Mouse (Mus musculus) layer of hippocampus, postnatal 10 days (tissue): ENCODE data around the gene Igfbp6. TPM values are rescaled to one million over a fixed set of nuclear protein-coding genes. Genes with fewer than 3 reads are reported as not detected.
"Not testable (repeated sequence)": the region's sequence is repeated elsewhere in the genome, so short reads cannot be mapped to it uniquely, and the experiment has no call there.

ENCODE experiments used
- DNase-seq, 2 experiments: peaks; one replicate each; pipeline ENCODE4 v3.0.0; 2021; ENCODE audit warnings: low spot score in 2 of 2
- total RNA-seq, 2 experiments: library from RNA; stranded (reverse); gene quantifications; 2 replicates each; pipeline ENCODE4 v1.2.3; 2021

Gene Igfbp6
- total RNA-seq, 2 experiments from 2014 or later, result 2.3 to 3.1 TPM

DNA sequence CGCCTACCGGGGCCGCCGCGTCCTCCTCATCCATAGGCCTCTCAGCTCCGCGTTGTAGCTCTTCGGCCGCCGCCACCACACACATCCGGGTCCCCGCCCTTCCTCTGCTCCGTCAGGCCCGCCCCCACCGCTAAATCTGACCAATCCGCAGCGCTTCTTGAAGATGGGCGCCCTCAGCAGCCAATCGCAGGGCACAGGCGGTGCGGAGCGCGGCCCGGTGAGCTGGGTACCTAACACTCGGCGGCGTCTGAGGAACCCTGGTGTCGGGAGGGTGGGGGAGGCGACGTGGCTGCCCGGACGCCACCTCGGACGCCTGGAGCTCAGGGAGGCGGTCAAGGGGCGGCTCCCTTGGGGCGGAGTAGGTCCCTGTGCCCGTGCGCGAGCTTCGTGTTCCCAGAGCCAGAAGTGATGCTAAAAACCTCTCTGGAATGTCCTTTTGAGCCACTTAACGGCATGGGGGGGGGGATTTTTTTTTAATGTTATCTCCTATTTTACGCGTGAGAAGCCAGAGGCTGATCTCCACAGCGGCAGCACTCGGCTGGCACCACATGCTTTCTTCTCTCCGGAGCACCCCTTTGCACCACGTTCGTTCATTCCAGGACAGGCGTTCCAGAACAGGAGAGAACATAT is 7.9 kb upstream of the Igfbp6 start, which contains the start of gene Spryd3:
Spryd3 (minus strand) TSS at position 106 of the 630 bp plus-strand sequence.
- DNase-seq, result peak; percentile 99 to 100

DNA sequence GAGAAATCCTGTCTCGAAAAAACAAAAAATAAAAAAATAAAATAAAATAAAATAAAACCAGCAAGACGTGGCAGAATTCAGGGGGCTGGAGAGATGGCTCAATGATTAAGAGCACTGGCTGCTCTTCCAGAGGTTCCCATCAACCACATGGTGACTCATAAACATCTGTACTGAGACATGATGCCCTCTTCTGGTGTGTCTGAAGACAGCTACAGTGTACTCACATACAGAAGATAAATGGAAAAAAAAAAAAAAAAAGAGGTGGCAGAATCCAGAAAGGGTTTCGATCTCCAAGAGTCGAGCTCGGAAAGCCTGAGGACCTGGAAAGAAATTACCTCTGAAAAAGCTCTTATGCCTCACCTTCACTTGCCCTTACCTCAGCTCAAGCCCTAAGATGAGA is 3.0 kb upstream of the Igfbp6 start:
- DNase-seq, result no peak

DNA sequence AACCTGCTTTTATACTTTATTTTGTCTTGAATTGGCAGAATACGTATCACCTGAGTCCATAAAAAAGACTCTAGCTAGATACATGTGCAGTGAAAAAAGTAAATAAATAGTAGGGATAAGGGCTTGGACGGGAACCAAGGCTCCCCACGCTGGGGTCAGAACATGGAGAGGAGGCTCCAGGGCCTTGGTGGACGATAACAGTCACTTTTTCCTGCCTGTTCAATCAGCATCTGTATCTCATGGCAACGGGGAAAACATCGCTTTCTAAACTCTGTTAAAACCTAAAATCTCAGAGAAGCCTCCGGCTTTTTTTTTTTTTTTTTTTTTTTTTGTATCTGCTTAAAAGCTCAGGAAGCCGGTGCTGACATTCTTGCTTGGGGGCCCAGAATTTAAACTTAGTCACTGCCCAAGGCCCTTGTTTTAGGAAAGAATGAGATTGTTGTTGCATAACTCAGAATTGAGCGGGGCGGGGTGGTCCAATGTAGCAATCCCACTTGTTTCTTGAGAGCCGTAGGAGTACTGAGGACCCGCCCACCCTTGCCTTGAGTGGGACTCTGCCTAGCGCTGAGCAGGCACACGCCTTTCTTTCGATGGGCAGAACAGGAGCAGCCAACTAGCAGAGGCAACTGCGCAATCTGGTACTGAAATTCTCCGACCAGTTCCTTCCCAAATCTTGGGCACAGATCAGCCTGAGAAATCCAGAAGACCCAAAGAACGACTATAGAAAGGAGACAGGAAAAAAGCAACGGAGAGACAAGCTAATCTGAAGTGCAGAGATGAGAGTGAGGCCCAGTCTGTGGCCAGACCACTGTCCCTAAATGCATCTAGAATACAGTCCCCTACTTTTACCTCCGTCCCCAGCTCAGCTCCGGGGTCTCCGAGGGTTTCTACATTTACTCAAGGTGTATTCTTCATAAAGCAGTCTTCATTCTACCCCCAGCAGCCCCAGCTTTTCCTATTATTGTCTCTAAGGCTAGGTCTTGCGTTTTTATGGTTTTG is 949 bp upstream of the Igfbp6 start:
- DNase-seq, result no peak

DNA sequence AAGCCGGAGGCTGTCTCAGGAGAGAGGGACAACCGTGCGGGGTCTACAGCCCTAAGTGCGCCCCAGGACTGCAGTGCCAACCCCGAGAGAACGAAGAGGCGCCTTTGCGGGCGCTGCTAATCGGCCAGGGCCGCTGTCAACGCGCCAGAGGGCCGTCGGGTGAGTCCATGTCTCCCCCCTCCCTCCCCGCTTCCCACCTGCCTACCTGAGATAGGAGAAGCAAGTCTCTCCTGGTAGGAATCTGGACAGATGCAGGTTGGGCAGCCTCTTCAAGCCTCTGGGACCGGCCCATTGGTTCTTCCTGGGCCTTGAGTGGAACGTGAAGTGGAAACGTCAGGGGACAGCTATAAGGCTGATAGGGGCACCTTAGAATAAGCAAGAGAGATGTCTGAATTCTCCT is 564 bp downstream of the Igfbp6 start:
- DNase-seq, result no peak

DNA sequence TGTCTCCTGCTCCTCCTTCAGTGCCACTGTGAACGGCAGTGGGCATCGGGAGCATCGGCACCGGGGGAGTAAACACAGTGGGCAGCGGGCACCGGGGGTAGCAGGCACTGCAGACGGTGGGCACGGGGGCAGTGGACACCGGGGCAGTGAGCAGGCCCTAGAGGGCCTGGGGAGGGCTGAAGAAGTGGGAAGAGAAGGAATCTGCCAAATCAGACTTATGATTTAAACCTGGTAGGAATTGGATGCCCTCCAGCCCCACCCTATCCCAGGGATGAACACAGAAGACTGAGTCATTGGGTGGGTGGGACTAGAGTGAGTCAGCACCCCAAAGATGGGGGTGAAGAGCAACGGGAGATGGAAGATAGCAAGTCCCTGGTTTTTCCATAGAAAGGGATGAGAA is 1.2 kb downstream of the Igfbp6 start:
- DNase-seq, result no peak

DNA sequence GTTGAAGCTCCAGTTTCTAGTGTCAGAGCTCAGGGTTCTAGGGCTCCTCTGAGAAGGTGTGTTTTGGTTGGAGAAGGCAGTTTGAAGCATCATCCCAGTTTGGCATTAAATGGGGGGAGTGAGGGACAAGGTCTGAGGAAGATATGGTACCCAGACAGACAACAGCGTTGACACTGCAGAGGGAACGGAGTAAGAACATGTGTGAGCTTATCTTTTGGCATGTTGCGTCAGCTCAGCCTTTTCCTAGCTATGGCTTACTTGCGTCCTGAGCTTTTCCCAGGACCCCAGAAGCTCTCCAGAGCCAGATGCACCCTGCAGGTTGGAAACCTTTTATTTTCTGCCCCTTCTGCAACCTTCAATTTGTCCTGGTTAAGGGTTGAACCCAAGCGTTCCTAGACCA is 1.9 kb downstream of the Igfbp6 start:
- no peak for DNase-seq

DNA sequence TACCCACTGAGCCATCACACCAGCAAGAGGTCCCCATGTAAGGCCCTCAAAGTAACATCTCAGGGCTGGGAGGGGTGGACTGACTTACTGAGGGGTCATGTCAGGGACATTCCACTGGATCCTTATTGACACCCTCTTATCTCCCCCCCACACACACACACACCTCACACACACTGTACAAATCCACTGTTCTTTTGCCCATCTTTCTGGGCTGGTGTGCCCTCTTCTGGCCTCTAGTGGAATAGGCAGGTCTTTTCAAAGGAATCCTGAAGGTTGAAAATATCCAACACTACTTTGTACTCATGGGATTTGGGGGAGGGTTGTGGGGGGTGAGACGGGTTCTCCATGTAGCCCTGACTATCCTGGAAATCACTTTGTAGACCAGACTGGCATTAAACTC is 2.7 kb downstream of the Igfbp6 start:
- peak; percentile 42 to 68 for DNase-seq

DNA sequence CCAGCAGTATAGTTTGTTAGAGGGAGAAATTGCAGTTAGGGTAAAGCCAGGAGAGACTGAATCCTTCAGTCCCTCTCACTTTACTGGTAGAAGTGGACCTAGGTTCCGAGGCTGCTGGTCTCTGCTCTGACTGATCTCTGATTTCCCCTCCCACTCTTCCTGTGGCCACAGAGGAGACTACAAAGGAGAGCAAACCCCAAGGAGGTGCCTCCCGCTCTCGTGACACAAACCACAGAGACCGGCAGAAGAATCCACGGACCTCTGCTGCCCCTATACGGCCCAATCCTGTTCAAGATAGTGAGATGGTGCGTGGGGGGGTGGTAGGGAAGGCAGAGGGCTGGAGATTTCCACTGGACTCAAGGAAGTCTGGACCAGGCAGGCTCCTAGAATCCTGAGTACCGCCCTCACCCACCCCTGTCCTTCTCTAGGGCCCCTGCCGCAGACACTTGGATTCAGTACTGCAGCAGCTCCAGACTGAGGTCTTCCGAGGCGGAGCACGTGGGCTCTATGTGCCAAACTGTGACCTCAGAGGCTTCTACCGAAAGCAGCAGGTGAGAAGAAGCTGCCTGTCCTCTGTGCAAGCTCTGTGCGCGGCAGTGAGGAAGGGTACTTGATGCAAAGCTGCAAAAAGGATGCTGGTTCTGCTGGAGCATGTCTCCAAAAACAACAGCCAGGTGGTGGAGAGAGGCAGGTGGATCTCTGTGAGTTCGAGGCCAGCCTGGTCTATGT is 3.7 kb downstream of the Igfbp6 start:
- no peak for DNase-seq

DNA sequence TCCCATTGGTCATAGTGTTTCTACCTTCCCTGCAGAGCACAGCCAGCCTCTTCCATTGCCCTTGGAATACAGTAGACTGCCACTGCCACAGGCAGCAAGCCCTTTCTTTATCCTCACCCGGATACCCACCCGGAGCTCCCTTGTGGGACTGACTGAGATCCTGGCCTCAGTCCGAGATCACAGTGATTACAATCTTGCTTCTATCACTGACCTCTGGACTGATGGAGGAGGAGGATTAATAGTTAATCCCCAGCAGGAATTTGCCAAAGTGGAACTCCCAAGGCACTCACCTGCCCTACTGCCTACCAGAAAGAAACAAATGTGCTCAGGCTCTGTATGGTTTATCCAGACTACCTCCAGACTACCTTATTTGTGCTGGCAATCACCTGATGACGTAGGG is 5.4 kb downstream of the Igfbp6 start:
- no peak for DNase-seq

DNA sequence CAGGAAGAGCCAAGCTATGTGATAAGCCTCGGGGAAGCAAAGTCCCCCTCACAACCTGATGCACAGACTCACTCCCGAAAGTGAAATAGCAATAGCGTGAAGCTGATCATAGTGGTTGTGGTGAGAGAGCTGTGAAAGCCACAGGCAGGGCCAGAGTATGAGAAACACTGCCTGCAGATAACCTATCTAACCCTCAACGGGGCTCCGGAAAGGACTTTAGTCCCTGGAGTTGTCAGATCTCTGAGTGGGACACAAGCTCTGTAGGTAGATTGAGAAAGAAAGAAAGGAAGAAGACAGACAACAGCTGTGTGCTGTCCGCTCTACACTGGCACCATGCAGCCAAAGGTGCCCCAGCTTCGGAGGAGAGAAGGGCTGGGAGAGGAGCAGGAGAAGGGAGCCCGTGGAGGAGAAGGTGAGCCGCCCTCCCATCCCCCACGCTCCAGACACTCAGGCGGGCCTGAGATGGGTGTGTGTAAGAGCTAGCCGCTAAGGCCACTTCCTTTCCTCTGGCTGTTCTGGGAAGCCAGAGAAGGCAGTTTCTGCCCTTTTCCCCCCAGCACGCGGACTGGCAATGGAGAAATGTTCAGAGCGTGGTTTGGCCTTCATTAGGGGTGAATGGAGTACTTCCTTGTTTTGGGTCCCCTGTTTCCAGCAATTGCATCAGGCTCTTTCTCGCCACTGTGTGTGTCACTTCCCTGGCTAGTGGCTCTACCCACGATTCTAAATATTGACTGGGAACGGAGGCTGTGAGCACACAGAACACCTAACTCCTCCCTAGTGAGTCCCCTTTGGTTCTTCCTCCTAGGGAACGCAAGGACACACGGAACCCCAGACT is 6.4 kb downstream of the Igfbp6 start, which contains the start of gene Soat2:
Soat2 (plus strand) TSS at position 226 of the 835 bp plus-strand sequence.
- DNase-seq, result no peak

DNA sequence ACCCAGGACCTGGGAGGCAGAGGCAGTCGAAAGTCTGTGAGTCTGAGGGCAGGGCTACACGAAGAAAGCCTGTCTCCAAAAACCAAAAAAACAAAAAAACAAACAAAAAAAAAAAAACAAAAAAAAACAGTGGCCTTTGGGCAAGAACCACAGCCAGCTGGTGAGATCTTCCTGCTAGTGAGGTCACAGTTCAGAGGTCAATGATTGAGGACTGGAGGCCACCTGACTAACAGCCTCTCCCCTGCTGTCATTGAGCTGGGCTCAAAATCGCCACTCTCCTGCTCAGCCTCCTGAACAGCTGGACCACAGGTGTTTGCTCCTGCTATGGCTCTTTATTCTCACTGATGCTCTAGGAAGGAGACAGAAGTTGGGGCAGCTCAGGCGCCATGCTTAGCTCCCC is 8.5 kb downstream of the Igfbp6 start:
- DNase-seq, result no peak

DNA sequence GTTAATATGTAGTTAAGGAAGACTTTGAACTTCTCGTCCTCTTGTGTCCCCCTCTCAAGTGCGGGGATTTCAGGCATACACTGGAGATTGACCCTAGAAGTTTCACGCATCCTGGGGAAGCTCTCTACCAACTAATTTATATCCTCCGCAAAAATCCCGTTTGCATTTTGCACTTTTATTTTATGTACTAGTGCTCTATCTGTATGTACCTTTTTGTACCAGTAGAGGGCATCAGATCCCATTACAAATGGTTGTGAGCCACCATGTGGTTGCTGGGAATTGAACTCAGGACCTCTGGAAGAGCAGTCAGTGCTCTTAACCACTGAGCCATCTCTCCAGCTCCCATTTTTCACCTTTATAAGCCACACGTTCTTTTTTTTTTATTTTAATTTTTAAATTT is 10.8 kb downstream of the Igfbp6 start:
- not testable (repeated sequence) for DNase-seq

DNA sequence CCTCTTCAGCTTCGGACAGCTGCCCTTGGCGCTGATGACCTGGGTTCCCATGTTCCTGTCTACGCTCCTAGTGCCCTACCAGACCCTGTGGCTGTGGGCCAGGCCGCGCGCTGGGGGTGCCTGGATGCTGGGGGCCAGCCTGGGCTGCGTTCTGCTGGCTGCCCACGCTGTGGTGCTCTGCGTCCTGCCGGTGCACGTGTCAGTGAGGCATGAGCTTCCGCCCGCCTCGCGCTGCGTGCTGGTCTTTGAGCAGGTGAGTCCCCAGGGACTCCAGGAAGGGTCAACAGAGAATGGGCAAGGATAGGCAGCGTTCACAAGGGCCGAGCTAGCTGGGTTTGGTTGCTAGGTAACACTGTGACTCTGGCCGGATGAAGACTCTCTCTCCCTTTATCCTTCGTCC is 12.7 kb downstream of the Igfbp6 start:
- no peak for DNase-seq

DNA sequence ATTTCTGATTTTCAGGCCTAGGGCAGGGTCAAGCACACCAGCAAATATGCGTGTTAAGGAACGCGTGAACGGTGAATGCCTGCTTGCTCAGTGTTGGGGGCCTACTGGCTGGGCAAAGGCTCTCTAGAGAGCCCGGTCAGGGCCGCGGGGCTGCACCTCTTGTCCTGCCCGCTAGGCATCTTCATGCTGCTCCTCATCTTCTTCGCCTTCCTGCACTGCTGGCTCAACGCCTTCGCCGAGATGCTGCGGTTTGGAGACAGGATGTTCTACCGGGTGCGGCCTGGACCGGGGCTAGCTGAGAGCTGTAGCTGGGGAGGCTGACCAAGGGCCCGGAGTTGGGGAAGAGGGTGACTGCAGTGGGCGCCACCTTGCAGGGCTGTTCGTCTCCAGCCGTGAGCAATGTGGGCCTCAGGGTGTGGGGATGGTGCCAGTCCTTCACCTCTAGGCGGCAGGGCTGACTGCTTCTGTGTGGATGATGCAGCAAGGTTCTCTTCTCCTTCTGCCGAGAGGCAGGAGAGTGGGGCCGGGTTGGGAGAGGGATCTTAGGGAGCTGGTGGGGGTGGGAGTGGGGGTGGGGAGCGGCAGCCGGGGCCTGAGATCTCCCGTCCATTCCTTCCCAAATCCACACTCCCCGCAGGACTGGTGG is 16.4 kb downstream of the Igfbp6 start:
- DNase-seq, result no peak

DNA sequence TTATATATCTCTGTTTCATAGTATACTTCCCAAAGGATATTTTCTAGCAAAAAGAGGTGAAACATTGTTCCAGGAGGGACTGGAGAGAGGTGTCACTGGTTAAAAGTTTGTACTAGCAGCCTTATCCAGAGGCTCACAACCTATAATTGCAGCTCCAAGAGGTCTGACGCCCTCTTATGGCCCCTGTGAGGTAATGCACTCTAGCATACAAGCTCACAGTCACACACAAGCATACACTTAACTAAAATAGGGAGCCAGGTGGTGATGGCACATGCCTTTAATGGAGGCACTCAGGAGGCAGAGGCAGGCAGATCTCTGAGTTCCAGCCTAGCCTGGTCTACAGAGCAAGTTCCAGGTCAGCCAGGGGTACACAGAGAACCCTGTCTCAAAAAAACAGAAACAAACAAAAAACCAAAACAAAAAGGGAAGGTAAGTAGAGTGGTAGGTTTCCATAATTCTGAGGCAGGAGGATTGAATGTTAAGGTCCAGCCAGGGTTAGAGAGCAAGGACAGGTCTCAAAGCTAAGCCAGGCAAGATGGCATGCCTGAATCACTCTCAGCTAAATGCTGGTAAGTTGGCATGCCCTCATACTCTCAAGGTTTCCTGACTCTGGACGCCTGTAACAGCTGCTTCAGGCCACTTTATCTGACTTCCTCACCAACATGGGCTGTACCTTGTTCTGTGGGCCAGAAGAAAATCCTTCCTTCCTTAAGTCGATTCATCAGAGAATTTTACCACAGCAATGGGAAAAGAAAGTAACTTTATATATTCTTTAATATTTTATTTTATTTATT is 19.9 kb downstream of the Igfbp6 start:
- no peak for DNase-seq

DNA sequence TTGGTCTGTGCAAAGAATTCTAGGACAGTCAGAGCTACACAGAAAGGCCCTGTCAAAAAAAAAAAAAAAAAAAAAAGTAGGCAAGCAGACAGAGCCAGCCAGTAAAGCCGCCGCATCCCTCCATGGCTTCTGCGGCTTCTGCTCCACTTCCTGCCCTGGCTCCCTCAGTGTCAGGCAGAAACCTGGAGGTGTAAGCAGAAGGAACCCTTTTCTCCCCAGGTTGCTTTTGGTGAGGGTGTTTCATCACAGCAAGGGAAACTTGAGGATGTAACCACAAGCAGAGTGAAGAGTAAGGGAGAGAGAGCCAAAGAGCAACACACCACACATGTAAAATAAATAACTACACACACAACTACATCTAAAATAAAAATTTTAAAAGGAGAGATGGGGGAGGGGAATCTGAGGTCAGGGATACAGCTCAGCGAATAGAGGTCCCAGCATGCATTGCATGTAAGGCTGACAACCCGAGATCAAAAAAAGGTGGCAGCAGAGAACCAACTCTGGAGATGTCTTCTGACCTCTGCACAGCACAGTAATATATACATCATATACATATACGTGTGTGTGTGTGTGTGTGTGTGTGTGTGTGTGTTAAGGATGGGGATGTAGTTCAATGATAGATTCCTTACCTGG is 21.4 kb downstream of the Igfbp6 start:
- no peak for DNase-seq

DNA sequence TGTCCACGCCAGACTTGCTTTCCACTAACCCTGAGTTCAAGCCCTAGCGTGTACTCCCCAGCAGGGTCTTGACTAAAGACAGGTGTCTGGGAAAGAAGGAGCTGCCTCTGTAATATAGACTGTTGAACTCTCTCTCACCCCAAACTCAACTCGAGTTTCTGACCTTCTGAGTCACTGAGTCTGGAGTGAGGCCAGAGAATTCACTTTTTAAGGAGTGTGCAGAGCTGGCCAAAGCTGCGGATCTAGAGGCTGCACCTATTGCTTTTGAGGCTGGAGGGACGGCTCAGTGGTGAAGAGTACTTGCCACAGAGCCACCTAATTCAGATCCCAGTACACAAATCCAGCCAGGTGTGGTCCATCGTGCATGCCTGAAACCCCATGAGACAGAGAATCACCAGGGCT is 23.5 kb downstream of the Igfbp6 start:
- no peak for DNase-seq

DNA sequence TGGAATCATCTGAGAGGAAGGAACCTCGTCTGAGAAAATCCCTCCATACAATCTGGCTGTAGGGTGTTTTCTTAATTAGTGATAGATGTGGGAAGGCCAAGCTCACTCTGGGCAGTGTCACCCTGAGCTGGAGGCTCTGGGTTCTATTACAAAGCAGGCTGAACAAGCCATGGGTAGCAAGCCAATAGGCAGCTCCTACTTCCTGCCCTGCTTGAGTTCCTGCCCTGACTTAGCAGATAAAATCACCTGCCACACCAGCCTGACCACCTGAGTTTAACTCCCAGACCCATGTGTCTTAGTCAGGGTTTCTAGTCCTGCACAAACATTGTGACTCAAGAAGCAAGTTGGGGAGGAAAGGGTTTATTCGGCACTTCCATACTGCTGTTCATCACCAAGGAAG is 24.9 kb downstream of the Igfbp6 start:
- DNase-seq, result no peak

DNA sequence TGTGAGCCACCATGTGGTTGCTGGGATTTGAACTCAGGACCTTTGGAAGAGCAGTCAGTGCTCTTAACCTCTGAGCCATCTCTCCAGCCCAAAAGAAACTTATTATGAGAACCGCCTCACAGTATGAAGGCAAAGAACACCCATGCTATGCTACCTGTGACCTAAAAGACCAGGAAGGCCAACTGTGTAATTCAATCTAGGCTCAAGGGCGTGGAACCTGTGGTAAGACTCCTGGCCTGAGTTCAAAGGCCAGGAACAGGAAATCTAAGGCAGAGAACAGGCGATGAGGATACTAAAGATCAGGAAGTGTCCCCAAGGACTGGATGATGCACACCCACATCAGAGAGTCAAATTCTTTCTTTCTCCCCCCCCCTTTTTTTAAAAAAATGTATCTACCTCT is 29.4 kb downstream of the Igfbp6 start:
- DNase-seq, result no peak
